Mouse (Mus musculus) cerebellum, postnatal 4 days (tissue): Measurements from ENCODE around the gene Olfr1136.

Experiments
- DNase-seq, 2 experiments: peaks; one replicate each; pipeline ENCODE4 v3.0.0; 2022; ENCODE audit warnings: low spot score in 2 of 2, mixed read lengths in 1 of 2

Gene Olfr1136

GRCm38 (mm10) chr2:87693847-87694246 lies at the start of gene Olfr1136:
TSS of gene Olfr1136 (minus strand) at chr2:87693947.
- no peak for DNase-seq

- no peak for DNase-seq
These were observed 49.7 kb upstream of the Olfr1136 start, which contains the start of gene Olfr1140 for GRCm38 (mm10) chr2:87743452-87743851. TSS of gene Olfr1140 (plus strand) at chr2:87743752.

- DNase-seq, result no peak
These were observed 46.1 kb upstream of the Olfr1136 start, which contains the start of gene Olfr1138 for GRCm38 (mm10) chr2:87739878-87740277. TSS of gene Olfr1138 (minus strand) at chr2:87739978.

- no peak for DNase-seq
These were observed 19.3 kb upstream of the Olfr1136 start, which contains the start of gene Olfr1137 for GRCm38 (mm10) chr2:87713079-87713478. TSS of gene Olfr1137 (minus strand) at chr2:87713179.

- DNase-seq, result no peak
These were observed 20.2 kb downstream of the Olfr1136 start, which contains the start of gene Olfr1135 for GRCm38 (mm10) chr2:87673564-87673963. TSS of gene Olfr1135 (minus strand) at chr2:87673664.

GRCm38 (mm10) chr2:87658360-87658759 lies 35.4 kb downstream of the Olfr1136 start, which contains the start of gene Olfr1134:
TSS of gene Olfr1134 (minus strand) at chr2:87658460.
- DNase-seq, result no peak

GRCm38 (mm10) chr2:87647274-87647673 lies 46.5 kb downstream of the Olfr1136 start, which contains the start of gene Olfr1133:
TSS of gene Olfr1133 (minus strand) at chr2:87647374.
- DNase-seq, result no peak
